Mouse (Mus musculus) heart, embryonic 16.5 days (tissue): ENCODE data around the gene Gpc4. TPM values are rescaled to one million over a fixed set of nuclear protein-coding genes. Genes with fewer than 3 reads are reported as not detected.

ENCODE experiments used
- ATAC-seq: fragments of 200-750 bp; cut with Nextera tagmentation; replicated peaks from 2 replicates; pipeline ENCODE4 v1.8.0; 2017; ENCODE audit warnings: moderate number of reproducible peaks; ENCODE audit not compliant: insufficient read depth, low FRiP score; ENCODE audit errors: extremely low read depth
- H3K27ac ChIP-seq: fragments of 300-500 bp; sonication (generic); 2 replicates; pipeline ENCODE4 v1.5.1; 2014; ENCODE audit warnings: mild to moderate bottlenecking, low read length, control low read depth, moderate library complexity
- H3K27me3 ChIP-seq: fragments of 300-500 bp; sonication (generic); 2 replicates; pipeline ENCODE4 v1.6.1; 2014; ENCODE audit warnings: low read length, mixed read lengths; ENCODE audit not compliant: control insufficient read depth, insufficient read depth
- H3K36me3 ChIP-seq: fragments of 300-500 bp; sonication (generic); 2 replicates; pipeline ENCODE4 v1.6.1; 2014; ENCODE audit not compliant: control insufficient read depth, insufficient read depth
- H3K4me1 ChIP-seq: fragments of 300-500 bp; sonication (generic); 2 replicates; pipeline ENCODE4 v1.6.1; 2014; ENCODE audit warnings: low read length, mixed read lengths; ENCODE audit not compliant: control insufficient read depth, insufficient read depth
- H3K4me2 ChIP-seq: fragments of 300-500 bp; sonication (generic); 2 replicates; pipeline ENCODE4 v1.6.1; 2014; ENCODE audit warnings: low read depth, mild to moderate bottlenecking, control low read depth, low read length
- H3K4me3 ChIP-seq: fragments of 300-500 bp; sonication (generic); 2 replicates; pipeline ENCODE4 v1.5.1; 2014; ENCODE audit warnings: mild to moderate bottlenecking, control low read depth, low read length
- H3K9ac ChIP-seq: fragments of 300-500 bp; sonication (generic); 2 replicates; pipeline ENCODE4 v1.6.1; 2014; ENCODE audit warnings: low read length, control low read depth
- H3K9me3 ChIP-seq: fragments of 300-500 bp; sonication (generic); replicated peaks from 2 replicates; pipeline ENCODE4 v1.6.1; 2016; ENCODE audit warnings: low read length; ENCODE audit not compliant: control insufficient read depth
- WGBS: fragments of 180-500 bp; shearing (Covaris S2); extraction: QIAGEN DNeasy Blood & Tissue Kit; methylation state at CpG from one replicate; pipeline ENCODE4 v1.1.7; 2014; 5-methylcytosine and 5-hydroxymethylcytosine counted together
- polyA plus RNA-seq: library from polyadenylated mRNA; unstranded; fragments of >200 nt; fragmentation: Nextera tagmentation; extraction: Ambion mirVana; gene quantifications from 2 replicates; pipeline ENCODE4 v1.2.1, GENCODE M21; 2015

The Gpc4 gene
- polyA plus RNA-seq, 1 experiment from 2014 or later: 45.6 TPM

DNA sequence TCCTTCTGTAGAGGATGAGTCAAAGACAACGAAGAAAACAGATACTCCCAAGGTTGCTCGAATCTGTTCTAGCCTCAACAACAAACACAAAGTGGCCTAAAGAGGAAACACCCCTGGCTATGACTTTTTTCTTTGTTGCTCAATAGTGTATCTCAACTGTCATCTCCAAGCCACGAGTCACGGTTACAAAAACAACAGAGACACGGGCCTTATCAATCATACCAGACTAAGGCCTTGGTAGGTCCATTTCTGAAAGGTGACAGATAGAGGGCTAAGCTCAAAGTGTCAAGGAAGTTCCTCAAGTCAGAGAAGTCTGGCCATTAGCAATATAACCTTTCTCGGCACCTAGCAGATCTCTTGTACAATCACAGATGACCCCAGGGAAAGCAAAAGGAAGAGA lies 63.6 kb downstream of the Gpc4 start:
- H3K27ac ChIP-seq: no peak overlapping the region
- H3K4me1 ChIP-seq: no peaks in the 10 kb centered on the region
- no peaks in the 10 kb centered on the region for H3K9me3 ChIP-seq
- H3K9ac ChIP-seq: no peak overlapping the region
- H3K36me3 ChIP-seq: no peaks in the 10 kb centered on the region
- H3K4me2 ChIP-seq: no peak overlapping the region
- no peak for ATAC-seq
- no peaks in the 10 kb centered on the region for H3K27me3 ChIP-seq
- 56% methylated on average over 6 of the region's 6 CpGs for WGBS
- H3K4me3 ChIP-seq: no peak overlapping the region

DNA sequence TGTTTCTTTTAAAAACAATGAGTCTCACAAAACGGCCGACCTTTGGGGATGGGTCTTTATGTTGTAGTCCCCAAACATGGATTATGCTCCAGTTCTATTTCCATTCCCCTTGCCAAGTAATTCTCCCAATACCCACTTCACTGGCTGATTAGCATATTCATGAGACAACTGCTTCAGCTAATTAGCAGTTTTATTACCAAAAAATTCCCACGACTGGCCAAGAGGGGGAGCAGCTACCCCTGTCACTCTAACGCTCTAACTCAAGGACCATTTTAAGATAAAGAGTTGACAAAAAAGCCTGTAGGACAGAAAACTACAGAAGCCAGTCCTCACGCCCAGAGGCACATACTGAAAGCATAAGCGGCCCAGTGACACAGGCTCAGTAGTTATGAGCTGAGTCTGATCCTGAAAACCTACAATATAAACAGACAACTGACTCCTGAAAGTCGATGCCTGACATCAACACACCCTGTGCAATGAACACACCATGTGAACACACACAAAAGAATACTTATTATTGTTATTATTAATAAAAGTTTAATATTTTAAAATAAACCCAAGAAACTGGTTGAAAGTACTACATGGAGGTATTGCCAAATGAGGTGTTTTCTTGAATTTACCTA lies 77.2 kb downstream of the Gpc4 start:
- ATAC-seq: no peak
- Histone ChIP-seq H3K27me3 (no peaks in the 10 kb centered on the region), H3K27ac (no peak overlapping the region), H3K4me2 (no peak overlapping the region), H3K4me1 (no peaks in the 10 kb centered on the region), H3K4me3 (no peak overlapping the region), H3K9me3 (no peaks in the 10 kb centered on the region), H3K36me3 (no peaks in the 10 kb centered on the region), H3K9ac (no peak overlapping the region)
- WGBS: 38% methylated on average over 7 of the region's 7 CpGs

DNA sequence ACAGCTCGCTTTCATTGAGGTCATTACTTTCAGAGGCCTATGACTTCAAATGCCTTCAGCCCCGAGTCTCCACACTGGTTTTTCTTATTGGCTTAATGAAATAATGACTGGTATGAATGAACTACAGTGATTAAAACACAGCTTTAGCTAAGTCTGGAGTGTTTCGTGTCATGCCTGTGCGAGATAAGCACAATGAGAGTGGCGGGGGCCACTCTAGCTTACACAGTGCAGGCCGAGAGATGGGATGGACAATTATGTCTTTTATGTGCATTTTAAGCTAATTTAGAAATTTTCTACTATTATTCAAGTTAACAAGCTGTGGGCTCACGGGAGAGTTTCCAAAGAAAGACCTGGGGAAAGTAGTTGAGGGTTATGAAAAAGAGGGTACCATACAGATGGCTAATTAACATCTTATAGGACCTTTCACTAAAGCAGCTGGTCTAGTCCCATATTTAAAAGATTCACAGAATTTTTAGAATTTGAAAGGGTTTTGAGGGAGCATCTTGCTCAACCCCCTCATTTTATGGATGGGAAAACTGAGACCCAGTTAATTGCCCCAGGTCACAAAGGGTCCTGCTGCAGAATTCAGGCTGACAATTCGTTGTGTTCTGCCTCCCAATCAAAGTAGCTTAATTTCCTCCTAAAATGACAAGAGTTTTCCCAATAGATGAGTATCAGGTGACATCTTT lies 78.0 kb downstream of the Gpc4 start:
- H3K4me1 ChIP-seq: no peaks in the 10 kb centered on the region
- no peaks in the 10 kb centered on the region for H3K9me3 ChIP-seq
- no peak for ATAC-seq
- H3K4me3 ChIP-seq: no peak overlapping the region
- WGBS: 61% methylated on average over 8 of the region's 8 CpGs
- no peaks in the 10 kb centered on the region for H3K36me3 ChIP-seq
- no peak overlapping the region for H3K9ac ChIP-seq
- no peak overlapping the region for H3K4me2 ChIP-seq
- H3K27ac ChIP-seq: no peak overlapping the region
- H3K27me3 ChIP-seq: no peaks in the 10 kb centered on the region

DNA sequence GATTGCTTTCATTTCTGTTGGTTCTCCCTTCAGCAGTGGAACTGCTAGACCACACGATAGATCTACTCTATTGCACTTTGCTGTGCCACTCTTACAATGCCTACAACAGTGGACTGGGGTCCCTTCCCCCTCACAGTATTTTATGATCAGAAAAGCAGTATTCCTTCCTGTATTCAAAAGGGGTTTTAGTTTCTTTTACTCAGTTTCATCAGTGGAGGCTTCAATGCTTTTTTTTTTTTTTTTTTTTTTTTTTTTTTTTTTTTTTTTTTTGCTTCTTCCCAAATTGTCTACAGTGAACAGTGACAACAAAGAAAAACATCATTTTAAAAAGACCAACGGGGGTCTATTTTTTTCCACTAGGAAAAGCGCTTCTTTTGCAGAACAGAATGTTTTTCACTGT lies 81.5 kb downstream of the Gpc4 start:
- H3K4me3 ChIP-seq: no peak overlapping the region
- WGBS: 76% methylated on average over 3 of the region's 3 CpGs
- no peaks in the 10 kb centered on the region for H3K4me1 ChIP-seq
- no peak overlapping the region for H3K27ac ChIP-seq
- ATAC-seq: no peak
- H3K9ac ChIP-seq: no peak overlapping the region
- H3K36me3 ChIP-seq: no peaks in the 10 kb centered on the region
- no peaks in the 10 kb centered on the region for H3K9me3 ChIP-seq
- no peaks in the 10 kb centered on the region for H3K27me3 ChIP-seq
- no peak overlapping the region for H3K4me2 ChIP-seq

DNA sequence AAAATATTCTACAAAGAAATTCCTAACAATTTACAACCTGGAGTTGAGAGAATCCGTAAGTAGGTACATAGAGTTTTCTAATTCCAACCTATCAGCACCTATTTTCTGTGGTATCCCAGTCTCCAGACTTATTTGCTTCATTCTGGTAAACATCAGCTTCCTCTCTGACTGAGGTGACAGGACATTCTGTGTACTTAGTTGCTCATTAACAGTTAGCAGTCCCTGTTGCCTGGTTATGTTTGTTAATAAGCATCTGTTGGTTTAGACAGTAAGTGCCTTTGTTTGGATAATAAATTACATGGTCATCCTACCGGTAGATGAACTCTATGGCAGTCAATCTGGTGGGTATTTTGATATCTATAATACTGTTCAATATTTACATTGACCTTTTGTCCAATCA lies 92.6 kb downstream of the Gpc4 start:
- Histone ChIP-seq H3K4me2 (no peak overlapping the region), H3K9me3 (no peaks in the 10 kb centered on the region), H3K27me3 (no peaks in the 10 kb centered on the region), H3K36me3 (no peaks in the 10 kb centered on the region), H3K9ac (no peak overlapping the region), H3K4me3 (no peak overlapping the region), H3K4me1 (0 out of 2 replicates have a peak, but pooled peaks cover 2% of the 10 kb centered on the region), H3K27ac (no peak overlapping the region)
- no peak for ATAC-seq
- 71% methylated on average over 2 of the region's 2 CpGs for WGBS

DNA sequence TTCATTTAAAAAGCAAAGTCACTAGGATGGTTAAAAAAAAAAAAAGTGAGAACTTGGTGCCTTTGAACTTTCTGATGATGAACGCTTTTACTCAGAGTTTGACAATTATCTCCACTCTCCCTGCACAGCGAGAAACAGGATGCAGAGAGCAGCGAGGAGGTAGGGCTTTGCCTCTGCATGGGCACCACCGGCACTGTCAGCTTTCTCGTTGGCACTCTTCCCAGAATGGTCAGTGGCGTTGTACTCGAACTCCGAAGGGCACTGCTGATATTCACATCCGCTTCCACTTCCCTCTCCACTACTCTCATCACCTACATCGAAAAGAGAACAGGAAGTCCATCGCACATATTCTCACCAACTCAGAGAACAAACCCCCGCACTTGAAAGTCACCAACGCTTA lies 111.6 kb downstream of the Gpc4 start:
- H3K4me1 ChIP-seq: peaks cover 7% of the 10 kb centered on the region
- H3K27me3 ChIP-seq: no peaks in the 10 kb centered on the region
- H3K36me3 ChIP-seq: no peaks in the 10 kb centered on the region; the same call in 1 of the 2 replicates
- no peak overlapping the region for H3K4me2 ChIP-seq
- H3K27ac ChIP-seq: no peak overlapping the region
- no peak overlapping the region for H3K9ac ChIP-seq
- no peak overlapping the region for H3K4me3 ChIP-seq
- no peak for ATAC-seq
- 43% methylated on average over 13 of the region's 13 CpGs for WGBS
- H3K9me3 ChIP-seq: no peaks in the 10 kb centered on the region

DNA sequence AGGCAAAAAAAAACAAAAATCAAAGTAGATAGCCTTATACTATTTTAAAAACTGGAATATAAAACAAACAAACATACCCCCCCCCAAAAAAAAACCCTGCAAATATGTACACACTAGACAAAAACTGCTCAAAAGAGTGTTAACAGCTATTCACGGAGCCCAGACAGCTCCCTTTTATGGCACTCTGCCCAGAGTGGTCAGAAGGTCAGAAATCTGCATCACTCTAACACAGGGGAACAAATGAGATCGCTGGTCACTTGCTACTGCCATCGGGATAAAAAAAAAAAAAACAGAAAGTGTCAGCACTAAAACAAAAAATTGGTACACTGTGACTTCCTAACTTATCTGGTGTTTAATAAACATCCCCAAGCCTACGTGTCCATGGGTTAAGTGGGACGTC lies 113.0 kb downstream of the Gpc4 start:
- ATAC-seq: no peak
- Histone ChIP-seq H3K4me2 (no peak overlapping the region), H3K9ac (no peak overlapping the region), H3K9me3 (no peaks in the 10 kb centered on the region), H3K4me3 (no peak overlapping the region), H3K4me1 (peaks cover 7% of the 10 kb centered on the region), H3K27ac (no peak overlapping the region; the same call in 1 of the 2 replicates), H3K27me3 (no peaks in the 10 kb centered on the region), H3K36me3 (no peaks in the 10 kb centered on the region; the same call in 1 of the 2 replicates)
- WGBS: 37% methylated on average over 5 of the region's 5 CpGs

DNA sequence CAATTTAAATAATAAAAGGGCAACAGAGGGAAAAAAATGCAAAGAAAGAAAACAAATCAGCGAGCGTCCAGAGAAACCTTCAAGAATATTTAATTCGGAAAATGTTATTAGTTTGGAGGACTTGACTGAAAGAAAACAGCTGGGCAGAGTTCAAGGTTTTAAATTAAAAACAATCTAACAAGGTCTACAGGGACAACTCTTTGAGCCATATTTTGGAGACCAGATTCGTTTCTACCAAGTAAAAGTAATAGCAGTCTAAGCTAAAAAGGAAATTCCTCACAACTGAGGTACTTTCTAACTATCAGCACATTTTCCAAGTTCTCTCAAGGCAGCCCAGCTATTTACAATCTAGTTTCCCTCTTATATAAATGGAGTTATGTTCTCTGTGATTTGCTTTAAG lies 114.1 kb downstream of the Gpc4 start:
- WGBS: 66% methylated on average over 4 of the region's 4 CpGs
- no peak for ATAC-seq
- Histone ChIP-seq H3K27ac (no peak overlapping the region), H3K4me2 (no peak overlapping the region), H3K36me3 (no peaks in the 10 kb centered on the region), H3K9me3 (no peaks in the 10 kb centered on the region), H3K4me3 (no peak overlapping the region), H3K9ac (no peak overlapping the region), H3K27me3 (no peaks in the 10 kb centered on the region), H3K4me1 (peaks cover 7% of the 10 kb centered on the region)

DNA sequence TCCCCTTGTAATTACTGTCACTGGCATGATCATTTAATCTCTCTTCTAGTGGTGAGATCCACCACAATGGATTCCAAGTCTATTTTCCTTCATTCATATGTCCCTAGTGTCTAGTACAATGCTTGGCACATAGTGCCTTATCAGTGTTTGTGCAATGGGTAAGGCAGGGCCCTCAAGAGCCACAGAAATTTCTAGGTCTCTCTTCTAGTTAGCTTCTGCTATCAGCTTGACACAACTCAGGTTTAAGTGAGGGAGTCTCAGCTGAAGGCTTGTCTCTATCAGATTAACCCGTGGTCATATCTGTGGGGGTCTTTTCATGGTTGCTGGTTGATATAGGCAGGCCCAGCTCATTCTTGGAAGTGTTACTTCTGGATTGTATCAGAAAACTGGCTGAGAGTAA lies 125.2 kb downstream of the Gpc4 start:
- Histone ChIP-seq H3K27ac (no peak overlapping the region), H3K4me1 (no peaks in the 10 kb centered on the region)
- WGBS: 36% methylated on average over 1 of the region's 1 CpGs

More for the DNA sequence above, 125.2 kb downstream of the Gpc4 start:
- no peaks in the 10 kb centered on the region for H3K27me3 ChIP-seq
- no peak overlapping the region for H3K9ac ChIP-seq
- H3K9me3 ChIP-seq: no peaks in the 10 kb centered on the region
- no peaks in the 10 kb centered on the region for H3K36me3 ChIP-seq
- no peak for ATAC-seq
- H3K4me3 ChIP-seq: no peak overlapping the region
- H3K4me2 ChIP-seq: no peak overlapping the region
